Mouse (Mus musculus) 3134 (cell line): ENCODE results near the gene Paqr7.

Source experiments
- DNase-seq: peaks from one replicate; pipeline ENCODE4 v3.0.0-alpha.2; 2011; ENCODE audit warnings: low spot score; ENCODE audit not compliant: insufficient read length; ENCODE audit errors: extremely low read depth

Paqr7 gene

GRCm38 (mm10) chr4:134496595-134497210 is at the start of gene Paqr7:
Gene Paqr7, plus strand, starts transcription at chr4:134496697.
- DNase-seq, result no peak

GRCm38 (mm10) chr4:134447966-134448365 is 48.5 kb upstream of the Paqr7 start:
- no peak for DNase-seq

GRCm38 (mm10) chr4:134449595-134450391 is 46.7 kb upstream of the Paqr7 start:
- DNase-seq, result no peak

GRCm38 (mm10) chr4:134450392-134451195 is 45.9 kb upstream of the Paqr7 start:
- DNase-seq, result no peak

GRCm38 (mm10) chr4:134451484-134451883 is 45.0 kb upstream of the Paqr7 start:
- DNase-seq, result no peak

- DNase-seq, result no peak
Measured at GRCm38 (mm10) chr4:134453619-134454400, 42.7 kb upstream of the Paqr7 start.

GRCm38 (mm10) chr4:134455310-134455709 is 41.2 kb upstream of the Paqr7 start:
- DNase-seq, result no peak

GRCm38 (mm10) chr4:134457130-134457825 is 39.2 kb upstream of the Paqr7 start:
- DNase-seq, result no peak

- no peak for DNase-seq
Measured at GRCm38 (mm10) chr4:134458856-134459255, 37.6 kb upstream of the Paqr7 start.

GRCm38 (mm10) chr4:134460277-134460676 is 36.2 kb upstream of the Paqr7 start:
- no peak for DNase-seq

- no peak for DNase-seq
Measured at GRCm38 (mm10) chr4:134461252-134461651, 35.2 kb upstream of the Paqr7 start.

GRCm38 (mm10) chr4:134465789-134466188 is 30.7 kb upstream of the Paqr7 start:
- DNase-seq, result no peak

- no peak for DNase-seq
Measured at GRCm38 (mm10) chr4:134466381-134467262, 29.9 kb upstream of the Paqr7 start.

- no peak for DNase-seq
Measured at GRCm38 (mm10) chr4:134467435-134468214, 28.9 kb upstream of the Paqr7 start.

GRCm38 (mm10) chr4:134468215-134468575 is 28.3 kb upstream of the Paqr7 start, which contains the start of gene Stmn1:
Gene Stmn1, plus strand, starts transcription at chr4:134468320.
- DNase-seq, result peak; percentile 91

- peak; percentile 93 for DNase-seq
Measured at GRCm38 (mm10) chr4:134468578-134469266, 27.8 kb upstream of the Paqr7 start.

- DNase-seq, result no peak
Measured at GRCm38 (mm10) chr4:134469341-134469796, 27.1 kb upstream of the Paqr7 start.

GRCm38 (mm10) chr4:134469985-134470384 is 26.5 kb upstream of the Paqr7 start:
- DNase-seq, result no peak
